Mouse (Mus musculus) small intestine, adult 2 months (tissue): Measurements from ENCODE around the gene Neb. TPM values are rescaled to one million over a fixed set of nuclear protein-coding genes. Genes with fewer than 3 reads are reported as not detected.

Experiments
- H3K27ac ChIP-seq: fragments of 200-500 bp; 2 replicates; pipeline ENCODE4 v1.5.1; 2012; ENCODE audit warnings: low read depth, low read length, control low read depth, inconsistent platforms; ENCODE audit not compliant: insufficient read depth
- H3K27me3 ChIP-seq: fragments of 200-500 bp; 2 replicates; pipeline ENCODE4 v1.6.1; 2012; ENCODE audit warnings: mild to moderate bottlenecking, moderate library complexity, low read length, inconsistent platforms; ENCODE audit not compliant: control insufficient read depth, insufficient read depth
- H3K36me3 ChIP-seq: fragments of 200-500 bp; 2 replicates; pipeline ENCODE4 v1.6.1; 2012; ENCODE audit warnings: mild to moderate bottlenecking, low read length, control low read depth, inconsistent platforms; ENCODE audit not compliant: control insufficient read depth, insufficient read depth
- H3K4me1 ChIP-seq: fragments of 200-500 bp; 2 replicates; pipeline ENCODE4 v1.6.1; 2012; ENCODE audit warnings: low read length, inconsistent platforms, mixed read lengths; ENCODE audit not compliant: control insufficient read depth, insufficient read depth, insufficient read length
- H3K4me3 ChIP-seq: fragments of 200-500 bp; 2 replicates; pipeline ENCODE4 v1.5.1; 2012; ENCODE audit warnings: low read depth, mild to moderate bottlenecking, control low read depth, inconsistent platforms, low read length, moderate library complexity
- CTCF ChIP-seq: fragments of 200-500 bp; IDR thresholded peaks from 2 replicates; pipeline ENCODE4 v1.5.1; 2012; ENCODE audit warnings: low read depth, mild to moderate bottlenecking, control low read depth, inconsistent platforms, low read length, moderate library complexity, mixed read lengths; ENCODE audit not compliant: insufficient replicate concordance, insufficient read length; ENCODE audit errors: extremely low read depth
- POLR2A ChIP-seq: fragments of 200-500 bp; IDR thresholded peaks from 2 replicates; pipeline ENCODE4 v1.6.1; 2012; ENCODE audit warnings: low read depth, mild to moderate bottlenecking, control low read depth, inconsistent platforms, low read length, moderate library complexity
- WGBS: fragments of 180-500 bp; shearing (Covaris S2); methylation state at CpG from one replicate; pipeline ENCODE4 v1.1.7; 2018; 5-methylcytosine and 5-hydroxymethylcytosine counted together
- polyA plus RNA-seq: library from polyadenylated mRNA; depleted of rRNA; stranded (reverse); fragments of >200 nt; gene quantifications from 2 replicates; pipeline ENCODE4 v1.2.3, GENCODE M21; 2012

Neb gene
- polyA plus RNA-seq, 1 experiment, result 0.23 TPM

DNA sequence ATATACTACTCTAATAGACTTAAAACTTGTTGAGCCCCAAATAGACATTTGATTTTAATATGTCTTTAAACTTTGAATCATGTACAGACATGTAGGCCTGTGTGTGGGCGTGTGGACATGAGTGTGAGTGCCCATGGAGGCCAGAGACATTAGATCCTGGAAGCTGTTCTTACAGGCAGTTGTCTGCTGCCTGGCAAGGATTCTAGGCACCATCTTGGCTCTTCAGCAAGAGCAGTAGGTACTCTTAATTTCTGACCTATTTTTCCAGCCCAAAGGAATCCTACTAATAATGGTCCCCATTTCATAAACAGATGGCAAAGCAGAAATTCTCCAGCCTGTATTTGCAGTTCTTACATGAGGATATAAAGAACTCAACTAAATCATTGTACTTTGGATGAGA, 135.6 kb downstream of the Neb start:
- Histone ChIP-seq H3K36me3 (no peaks in the 10 kb centered on the region), H3K4me1 (peaks cover 2% of the 10 kb centered on the region; the same call in 1 of the 2 replicates), H3K27ac (no peak overlapping the region), H3K27me3 (no peaks in the 10 kb centered on the region), H3K4me3 (no peak overlapping the region)
- WGBS, result 75% methylated on average over 1 of the region's 1 CpGs
- TF ChIP-seq CTCF, result no peak
- TF ChIP-seq POLR2A, result no peak

DNA sequence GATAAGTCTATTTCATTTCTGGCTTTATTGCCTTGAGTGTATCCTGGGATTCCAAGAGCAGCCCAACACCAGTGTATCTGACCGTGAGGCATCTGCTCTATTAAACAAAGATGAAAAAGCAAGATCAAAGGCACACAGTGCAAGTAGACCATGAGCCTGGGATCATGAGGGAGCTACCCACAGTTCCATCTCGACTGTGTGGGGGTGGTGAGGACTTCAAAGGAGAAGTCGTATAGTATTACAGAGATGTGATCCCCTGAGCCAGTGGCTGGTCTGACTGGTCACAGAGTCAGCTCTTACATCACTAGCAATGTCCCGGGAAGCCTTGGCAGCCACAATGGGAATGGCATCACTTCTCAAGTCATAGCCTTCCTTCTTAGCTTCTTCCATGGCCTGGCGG, 140.4 kb downstream of the Neb start:
- Histone ChIP-seq H3K27me3 (no peaks in the 10 kb centered on the region), H3K27ac (no peak overlapping the region), H3K4me3 (no peak overlapping the region), H3K4me1 (peaks cover 2% of the 10 kb centered on the region; the same call in 1 of the 2 replicates), H3K36me3 (no peaks in the 10 kb centered on the region)
- TF ChIP-seq CTCF, result no peak
- no peak for TF ChIP-seq POLR2A
- 31% methylated on average over 5 of the region's 5 CpGs for WGBS

DNA sequence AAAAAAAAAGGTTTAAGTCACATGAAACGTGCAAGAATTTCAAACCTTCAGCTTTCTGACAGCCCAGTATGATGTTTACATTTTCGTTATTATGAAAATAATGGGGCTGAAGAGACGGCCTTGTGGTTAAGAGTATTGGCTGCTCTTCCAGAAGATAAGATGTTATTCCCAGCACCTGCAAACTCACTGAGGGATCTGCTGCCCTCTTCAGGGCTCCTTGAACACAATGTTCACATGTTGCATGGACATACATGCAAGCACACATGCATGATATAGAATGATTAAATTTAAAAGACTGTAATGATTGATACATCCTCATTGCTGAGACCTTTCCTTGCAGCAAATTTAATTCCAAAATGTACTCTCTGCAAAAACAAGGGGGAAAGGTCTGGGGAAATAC, 150.7 kb downstream of the Neb start:
- TF ChIP-seq CTCF, result no peak
- 43% methylated on average over 3 of the region's 3 CpGs for WGBS
- no peak overlapping the region for H3K4me3 ChIP-seq
- no peak overlapping the region for H3K27ac ChIP-seq
- no peaks in the 10 kb centered on the region for H3K36me3 ChIP-seq
- no peaks in the 10 kb centered on the region for H3K27me3 ChIP-seq
- no peaks in the 10 kb centered on the region for H3K4me1 ChIP-seq

DNA sequence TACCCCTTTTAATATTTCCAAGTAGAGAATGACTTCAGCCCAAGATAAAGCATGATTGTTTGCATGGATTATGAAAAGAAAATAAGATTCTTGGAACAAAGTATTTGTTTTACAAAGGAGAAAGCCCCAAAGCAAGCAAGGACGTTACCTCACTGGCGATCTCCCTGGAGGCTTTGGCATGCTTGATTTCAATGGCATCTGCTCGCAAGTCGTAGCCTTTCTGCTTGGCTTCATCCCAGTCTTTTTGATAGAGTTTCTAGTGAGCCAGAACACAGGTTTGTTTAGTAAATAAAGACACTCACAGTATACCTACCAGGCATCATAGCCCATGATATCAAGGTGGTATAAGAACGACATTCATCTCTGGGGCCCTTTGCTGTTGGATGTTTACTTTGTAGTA, 153.9 kb downstream of the Neb start:
- TF ChIP-seq CTCF, result no peak
- no peak for TF ChIP-seq POLR2A
- H3K4me1 ChIP-seq, result no peaks in the 10 kb centered on the region
- H3K27me3 ChIP-seq, result no peaks in the 10 kb centered on the region
- H3K4me3 ChIP-seq, result no peak overlapping the region
- H3K36me3 ChIP-seq, result no peaks in the 10 kb centered on the region
- no peak overlapping the region for H3K27ac ChIP-seq
- WGBS, result 70% methylated on average over 5 of the region's 5 CpGs

DNA sequence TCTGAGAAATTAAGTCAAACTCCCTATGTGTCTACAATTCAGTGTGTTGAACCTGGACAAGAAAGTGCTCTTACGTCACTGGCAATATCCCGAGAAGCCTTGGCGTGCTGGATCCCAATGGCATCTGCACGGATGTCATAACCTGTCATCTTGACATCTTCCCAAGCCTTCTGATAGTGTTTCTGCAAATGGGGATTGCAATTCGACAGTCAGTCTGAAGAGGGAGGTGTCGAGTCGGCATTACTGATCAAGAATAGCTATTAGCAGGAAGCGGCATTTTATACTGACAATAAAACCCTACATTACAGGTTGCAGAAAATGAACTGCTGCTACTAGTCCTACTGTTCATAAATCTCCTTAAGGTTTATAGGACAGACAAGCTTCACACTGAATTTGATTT, 158.2 kb downstream of the Neb start:
- H3K27ac ChIP-seq, result no peak overlapping the region
- WGBS, result 31% methylated on average over 8 of the region's 8 CpGs
- H3K4me1 ChIP-seq, result no peaks in the 10 kb centered on the region
- no peak; the same call in 1 of the 2 replicates for TF ChIP-seq CTCF
- TF ChIP-seq POLR2A, result no peak
- no peak overlapping the region for H3K4me3 ChIP-seq
- H3K27me3 ChIP-seq, result no peaks in the 10 kb centered on the region
- no peaks in the 10 kb centered on the region for H3K36me3 ChIP-seq

DNA sequence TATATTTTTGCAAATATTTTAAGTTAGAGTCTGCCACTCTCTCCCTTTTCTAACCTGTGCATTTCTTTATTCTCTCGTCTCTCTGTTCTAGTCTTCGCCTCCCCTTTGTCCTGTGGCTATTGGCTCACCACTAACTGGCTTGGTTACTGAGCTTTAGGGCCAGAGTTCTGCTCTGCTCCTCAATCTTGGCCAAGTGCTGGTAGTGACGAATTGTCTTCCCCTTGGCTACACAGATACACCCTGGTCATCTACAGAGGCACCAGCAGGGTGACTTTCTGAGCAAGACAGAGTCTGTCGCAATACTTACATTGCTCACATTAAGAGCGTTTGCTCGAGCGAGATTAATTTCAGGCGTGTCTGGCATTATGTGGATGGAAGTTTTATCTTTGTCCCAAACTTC, 162.3 kb downstream of the Neb start:
- Histone ChIP-seq H3K4me1 (no peaks in the 10 kb centered on the region), H3K36me3 (no peaks in the 10 kb centered on the region), H3K27ac (no peak overlapping the region), H3K27me3 (no peaks in the 10 kb centered on the region), H3K4me3 (no peak overlapping the region)
- 72% methylated on average over 8 of the region's 8 CpGs for WGBS
- TF ChIP-seq POLR2A, result no peak
- TF ChIP-seq CTCF, result no peak

DNA sequence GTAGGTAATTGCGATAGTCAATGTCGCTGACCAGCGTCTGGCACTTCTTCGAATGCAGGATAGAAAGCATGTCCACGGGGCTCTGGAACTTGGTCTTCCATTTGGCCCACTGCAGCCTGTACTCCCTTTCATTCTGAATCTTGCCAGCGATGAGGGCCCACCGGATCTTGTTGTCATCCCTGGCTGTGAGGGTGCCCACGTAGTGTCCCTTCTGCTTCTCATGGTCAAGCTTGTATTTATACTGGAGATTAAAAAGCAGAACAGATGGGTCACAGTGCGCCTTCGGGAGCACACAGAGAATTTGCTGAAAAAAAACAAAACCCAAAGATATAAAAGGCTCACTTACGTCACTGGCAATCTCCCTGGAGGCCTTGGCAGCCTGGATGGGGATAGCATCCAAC, 165.7 kb downstream of the Neb start:
- WGBS, result 93% methylated on average over 11 of the region's 11 CpGs
- no peak overlapping the region for H3K4me3 ChIP-seq
- no peaks in the 10 kb centered on the region for H3K4me1 ChIP-seq
- H3K27me3 ChIP-seq, result no peaks in the 10 kb centered on the region
- no peaks in the 10 kb centered on the region for H3K36me3 ChIP-seq
- no peak for TF ChIP-seq CTCF
- TF ChIP-seq POLR2A, result no peak
- no peak overlapping the region for H3K27ac ChIP-seq
